Mouse (Mus musculus) gastrocnemius, adult 18-20 months (tissue): ENCODE data around the gene Zmynd10. TPM values are rescaled to one million over a fixed set of nuclear protein-coding genes. Genes with fewer than 3 reads are reported as not detected.
"Not testable (repeated sequence)": the region's sequence is repeated elsewhere in the genome, so short reads cannot be mapped to it uniquely, and the experiment has no call there.

Experiments
- DNase-seq: peaks from one replicate; pipeline ENCODE4 v3.0.0; 2021; ENCODE audit warnings: low spot score
- total RNA-seq, 2 experiments: library from RNA; stranded (reverse); gene quantifications; 2 replicates each; pipeline ENCODE4 v1.2.3; 2021

Gene Zmynd10
- total RNA-seq, 2 experiments from 2014 or later: 0.40 to 0.68 TPM

DNA sequence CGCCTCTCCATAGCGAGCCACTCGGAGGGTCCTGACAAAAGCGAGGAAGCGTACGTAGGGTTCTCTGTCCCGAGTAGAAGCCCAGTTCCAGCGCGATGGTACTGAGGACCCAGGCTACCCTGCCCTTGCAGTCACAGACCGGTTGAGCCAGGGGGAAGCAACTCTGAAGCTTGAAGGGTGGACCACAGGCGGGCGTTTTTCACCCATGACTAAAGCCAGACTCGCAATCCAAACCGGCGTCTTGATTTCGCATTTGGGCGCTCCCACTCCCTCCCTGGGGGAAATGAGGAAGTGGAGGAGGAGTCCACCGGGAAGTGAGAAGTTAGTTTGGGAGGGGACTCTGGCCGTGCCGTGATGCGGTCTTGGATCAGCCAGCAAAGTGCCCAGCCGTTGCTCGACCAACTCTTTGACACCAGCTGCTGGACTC lies 7.9 kb downstream of the Zmynd10 start:
- DNase-seq: peak; percentile 78

GRCm38 (mm10) chr9:107555701-107556100 lies 8.6 kb downstream of the Zmynd10 start:
- DNase-seq: no peak

- no peak for DNase-seq
Observed at GRCm38 (mm10) chr9:107556346-107556745, 9.2 kb downstream of the Zmynd10 start.

DNA sequence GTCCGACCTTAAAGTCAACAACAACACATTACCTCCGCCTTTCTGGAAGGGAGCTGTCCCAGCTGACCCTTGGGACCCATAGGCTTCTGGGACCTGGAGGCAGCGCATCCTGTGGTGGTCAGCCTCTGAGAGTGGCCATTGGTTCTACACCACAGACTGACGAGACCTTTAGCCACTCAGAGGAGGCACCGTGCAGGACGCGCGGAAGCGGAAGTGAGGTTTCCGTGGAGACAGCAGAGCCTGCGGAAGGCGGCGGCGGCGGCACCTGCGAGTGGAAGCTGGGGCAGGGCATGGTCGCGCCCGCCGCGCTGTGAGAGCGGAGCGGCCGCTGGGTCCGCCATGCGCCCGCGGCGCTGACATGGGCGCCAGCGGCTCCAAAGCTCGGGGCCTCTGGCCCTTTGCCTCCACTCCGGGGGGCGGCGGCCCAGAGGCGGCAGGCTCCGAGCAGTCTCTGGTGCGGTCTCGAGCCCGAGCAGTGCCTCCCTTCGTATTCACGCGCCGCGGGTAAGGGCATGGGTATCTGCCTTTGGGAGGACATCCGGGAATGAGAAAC lies 16.0 kb downstream of the Zmynd10 start, which contains the start of gene Tusc2:
TSS of gene Tusc2 (plus strand) at position 227 of the 553 bp plus-strand sequence.
- peak; percentile 96 for DNase-seq

- not testable (repeated sequence) for DNase-seq
Observed at GRCm38 (mm10) chr9:107565556-107565955, 18.5 kb downstream of the Zmynd10 start.

- peak; percentile 86 for DNase-seq
Observed at GRCm38 (mm10) chr9:107566041-107566709, 19.1 kb downstream of the Zmynd10 start.

DNA sequence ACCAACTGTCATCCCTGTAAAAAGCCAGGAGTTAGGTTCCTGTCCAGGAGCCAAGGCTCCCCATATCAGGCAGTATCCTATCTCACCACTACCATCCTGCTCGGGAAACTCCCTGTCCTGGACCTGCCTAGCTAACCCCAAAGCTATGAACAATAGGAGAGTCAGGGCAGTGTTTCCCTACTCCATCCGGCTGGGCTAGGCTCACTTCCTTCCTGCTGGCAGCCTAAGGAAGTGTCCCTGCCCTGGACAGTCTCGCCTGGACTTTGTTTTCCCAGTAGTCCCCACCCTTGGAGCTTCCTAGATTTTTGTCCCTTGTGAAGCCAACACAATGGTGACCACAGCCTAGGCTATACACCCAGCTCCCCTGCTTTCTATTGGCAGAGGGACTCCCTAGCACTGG lies 19.8 kb downstream of the Zmynd10 start:
- DNase-seq: peak; percentile 37

DNA sequence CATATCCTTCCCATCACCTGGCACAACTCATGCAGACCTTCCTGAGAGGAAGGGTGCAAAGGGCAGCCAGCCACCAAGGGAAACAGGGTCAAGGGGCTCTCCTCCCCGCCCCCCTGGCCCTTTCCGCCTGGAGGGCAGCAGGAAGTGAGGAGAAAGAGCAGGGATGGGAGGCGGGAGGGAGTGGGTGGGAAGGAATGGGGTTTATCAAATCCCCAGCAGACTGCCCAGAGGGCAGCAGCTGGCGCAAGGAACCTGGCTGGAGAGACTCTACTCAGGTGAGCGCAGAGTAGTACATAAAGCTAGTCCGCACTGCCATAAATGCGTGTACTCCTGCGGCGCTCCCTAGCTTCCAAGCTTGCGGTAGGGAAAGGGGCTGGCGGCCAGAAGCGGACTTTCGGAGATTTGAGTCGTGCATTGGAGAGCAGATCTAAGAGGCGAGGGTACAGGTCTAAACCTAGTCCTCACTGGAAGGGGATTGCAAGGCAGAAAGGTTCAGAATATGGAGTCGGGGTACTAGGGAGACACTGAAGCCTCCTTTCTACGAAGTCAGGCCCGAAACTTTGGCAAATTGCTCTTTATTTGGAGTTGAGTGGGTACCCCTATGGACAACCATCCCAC lies 20.7 kb downstream of the Zmynd10 start, which contains the start of gene Hyal2:
TSS of gene Hyal2 (plus strand) at position 244 of the 618 bp plus-strand sequence.
- DNase-seq: no peak

- DNase-seq: peak; percentile 87
Observed at GRCm38 (mm10) chr9:107568331-107569261, 21.5 kb downstream of the Zmynd10 start.

DNA sequence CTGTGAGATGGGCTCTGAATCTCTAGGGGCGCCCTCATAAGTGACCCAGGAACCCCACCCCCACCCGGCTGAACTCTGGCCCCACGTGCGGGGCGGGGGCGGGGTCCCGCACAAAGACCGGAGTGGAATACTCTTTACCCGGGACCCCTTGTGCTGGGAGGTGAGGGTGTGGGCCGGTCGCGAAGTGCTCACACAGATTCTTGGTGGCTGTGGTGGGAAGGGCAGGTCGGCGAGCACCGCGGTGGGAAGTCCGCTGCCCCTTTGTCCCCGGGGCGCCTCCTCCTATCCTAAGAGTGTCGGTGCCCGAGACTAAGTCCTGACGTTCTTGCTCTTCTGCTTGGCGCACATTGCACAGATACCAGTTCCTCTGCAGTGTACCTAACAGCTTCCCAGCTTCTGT lies 22.2 kb downstream of the Zmynd10 start:
- DNase-seq: no peak

DNA sequence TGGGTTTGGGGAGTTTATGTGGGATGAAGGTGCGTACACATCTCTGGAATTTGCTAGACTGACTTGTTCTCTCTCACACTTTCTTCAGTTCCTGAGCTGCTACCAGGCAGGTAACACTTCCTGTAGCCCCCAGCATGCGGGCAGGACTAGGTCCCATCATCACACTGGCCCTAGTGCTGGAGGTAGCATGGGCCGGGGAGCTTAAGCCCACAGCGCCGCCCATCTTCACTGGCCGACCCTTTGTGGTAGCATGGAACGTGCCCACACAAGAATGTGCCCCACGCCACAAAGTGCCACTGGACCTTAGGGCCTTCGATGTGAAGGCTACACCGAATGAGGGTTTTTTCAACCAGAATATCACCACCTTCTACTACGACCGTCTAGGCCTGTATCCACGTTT lies 22.9 kb downstream of the Zmynd10 start:
- DNase-seq: no peak

DNA sequence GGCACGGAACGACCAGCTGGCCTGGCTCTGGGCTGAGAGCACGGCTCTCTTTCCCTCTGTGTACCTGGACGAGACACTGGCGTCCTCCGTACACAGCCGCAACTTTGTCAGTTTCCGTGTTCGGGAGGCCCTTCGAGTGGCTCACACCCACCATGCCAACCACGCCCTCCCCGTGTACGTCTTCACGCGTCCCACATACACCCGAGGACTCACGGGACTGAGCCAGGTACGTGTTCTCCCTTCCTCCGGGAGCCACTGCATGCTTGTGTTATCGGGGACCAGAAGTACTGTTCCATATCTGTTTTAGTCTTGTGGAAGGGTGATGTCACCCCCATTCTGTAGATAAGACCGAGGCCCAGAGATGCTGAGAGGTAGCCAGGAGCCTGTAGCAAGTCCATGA lies 23.7 kb downstream of the Zmynd10 start:
- DNase-seq: no peak

DNA sequence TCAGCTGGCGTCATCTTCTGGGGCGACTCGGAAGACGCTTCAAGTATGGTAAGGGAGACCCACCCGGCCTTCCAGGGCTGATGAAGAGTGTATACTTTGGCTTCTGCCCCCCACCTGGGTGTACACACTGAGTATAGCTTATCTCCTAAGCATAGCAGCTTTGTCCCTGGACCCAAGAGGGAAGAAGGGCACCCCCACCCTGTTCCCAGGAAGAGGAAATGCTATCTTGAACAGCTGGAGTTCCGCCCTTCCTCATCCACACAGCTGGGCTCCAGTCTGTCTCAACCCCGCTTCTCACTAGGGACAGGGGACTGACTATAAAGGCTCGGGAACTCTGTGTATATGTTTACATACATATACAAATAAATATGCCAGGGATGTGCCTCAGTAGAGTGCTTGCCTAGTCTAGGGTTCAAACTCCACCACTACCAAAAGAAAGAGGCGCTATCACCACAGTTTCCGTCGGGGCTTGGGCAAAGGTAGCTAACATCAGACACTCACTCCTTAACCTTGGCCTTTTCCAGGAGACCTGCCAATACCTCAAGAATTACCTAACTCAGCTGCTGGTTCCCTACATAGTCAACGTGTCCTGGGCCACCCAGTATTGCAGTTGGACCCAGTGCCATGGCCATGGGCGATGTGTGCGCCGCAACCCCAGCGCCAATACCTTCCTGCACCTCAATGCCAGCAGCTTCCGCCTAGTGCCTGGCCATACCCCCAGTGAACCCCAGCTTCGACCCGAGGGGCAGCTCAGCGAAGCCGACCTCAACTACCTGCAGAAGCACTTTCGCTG lies 24.6 kb downstream of the Zmynd10 start:
- DNase-seq: no peak

- DNase-seq: no peak
Observed at GRCm38 (mm10) chr9:107572327-107572662, 25.2 kb downstream of the Zmynd10 start.

GRCm38 (mm10) chr9:107573774-107574173 lies 26.7 kb downstream of the Zmynd10 start:
- not testable (repeated sequence) for DNase-seq

DNA sequence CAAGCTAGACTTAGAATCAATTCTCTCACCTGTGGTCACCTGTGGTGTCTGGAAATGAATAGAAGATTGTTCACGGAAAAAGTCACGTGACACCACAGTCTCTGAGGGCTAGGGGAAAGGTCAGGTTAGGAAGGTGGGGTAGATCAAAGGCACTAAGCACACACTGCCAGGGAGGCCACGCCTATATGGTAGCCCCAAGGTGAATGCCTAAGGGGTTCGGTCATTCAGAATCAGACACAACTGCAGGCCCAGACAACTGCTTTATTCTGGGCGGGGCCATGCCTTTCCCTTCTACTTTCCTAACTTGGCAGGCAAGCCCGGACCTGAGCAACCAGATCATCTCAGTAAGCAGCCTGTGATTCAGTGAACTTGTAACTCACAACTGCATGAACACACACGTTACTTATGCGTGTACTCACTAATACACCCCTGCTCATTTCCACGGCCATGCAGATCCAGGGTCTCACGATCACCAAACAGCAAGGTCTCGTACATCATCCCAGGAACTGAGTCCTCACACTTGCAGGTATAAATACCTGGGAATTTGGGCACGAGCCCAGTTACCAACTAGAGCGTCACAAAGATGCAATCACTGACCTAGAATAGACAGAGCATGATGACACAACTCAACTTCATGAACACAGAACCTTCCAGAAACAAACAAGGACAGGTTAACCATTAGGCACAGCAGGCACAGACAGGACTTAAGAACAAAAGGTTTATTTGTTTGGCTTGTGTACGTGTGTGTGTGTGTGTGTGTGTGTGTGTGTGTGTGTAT lies 28.7 kb downstream of the Zmynd10 start:
- DNase-seq: no peak

GRCm38 (mm10) chr9:107576357-107577107 lies 29.4 kb downstream of the Zmynd10 start, which contains the start of gene Hyal1:
Gene Hyal1, plus strand, starts transcription at chr9:107576927.
- DNase-seq: peak; percentile 81

- no peak for DNase-seq
Observed at GRCm38 (mm10) chr9:107577871-107578270, 30.8 kb downstream of the Zmynd10 start.

DNA sequence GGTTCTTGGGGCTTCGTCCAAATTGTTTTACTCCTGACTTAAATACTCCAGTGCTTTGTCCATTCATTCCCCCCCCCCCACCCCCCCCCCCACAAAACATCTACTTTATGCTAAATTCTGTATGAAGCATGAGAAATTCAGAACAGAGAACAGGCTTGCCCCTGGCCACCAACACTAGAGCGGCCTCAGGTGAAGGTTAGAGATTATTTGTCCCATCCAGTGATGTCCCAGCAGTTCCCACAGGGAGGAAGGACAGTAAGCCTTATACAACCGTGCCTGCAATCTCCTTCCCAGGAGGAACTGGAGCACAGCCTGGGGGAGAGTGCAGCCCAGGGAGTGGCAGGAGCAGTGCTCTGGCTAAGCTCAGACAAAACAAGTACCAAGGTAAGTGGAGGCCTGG lies 31.5 kb downstream of the Zmynd10 start, which contains the start of gene Naa80:
TSS of gene Naa80 (plus strand) at position 301 of the 400 bp plus-strand sequence.
- DNase-seq: no peak
